ENCODE assay signal across 21 mouse cellular contexts in the genomic region with DNA sequence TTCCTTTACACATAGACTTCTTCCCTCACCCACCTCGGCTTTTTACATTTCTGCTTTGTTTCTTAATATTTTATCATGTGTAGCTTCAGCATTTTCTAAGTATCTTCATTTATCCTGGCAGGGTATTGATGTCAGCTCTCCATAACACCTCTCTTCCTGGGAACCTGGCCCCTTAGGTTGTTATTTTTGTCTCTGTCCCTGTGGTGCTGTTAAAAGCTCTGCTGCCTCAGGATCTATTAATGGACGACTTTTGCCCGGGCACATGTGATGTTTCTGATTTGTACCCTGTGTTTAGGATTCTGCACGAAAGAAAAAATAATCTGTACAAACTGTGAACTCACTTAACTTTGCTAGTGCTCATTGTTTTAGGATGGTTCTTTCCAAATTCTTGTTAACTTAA.
A peak's percentile ranks its signal among the peaks of the same experiment; 100 is the strongest.
DNase-seq lines count a peak whose midpoint lies in the region; ATAC-seq and TF ChIP-seq lines count a peak whose summit lies in the region.
"Had no signal": no experiment of that assay in that cellular context is flagged by ENCODE, and none has a peak within 500 bp of the region (broad histone marks: within the 10 kb centered on the region; RNA-seq: fewer than 3 reads in every experiment).

No protein-coding gene starts in this region.

- H3K27ac ChIP-seq in gastrocnemius, adult 2 months = no peak overlapping the region
- H3K27ac ChIP-seq in heart, embryonic 15.5 days = peak overlapping the region; percentile 33
- no peak overlapping the region for H3K27ac ChIP-seq in layer of hippocampus, adult 2 months
- H3K27ac ChIP-seq: embryonic facial prominence, embryonic 10.5 days; forebrain, embryonic 13.5 days; hindbrain, embryonic 12.5 days; hindbrain, postnatal 0 days had no signal

- intact Hi-C loops in gastrocnemius, adult 2 months (cut with DNase I) = no loop called here

- WGBS in heart, embryonic 15.5 days = 44% methylated on average over 4 of the region's 4 CpGs

- no peak for ATAC-seq in heart, embryonic 15.5 days (replicated peaks; ENCODE audit: insufficient number of reproducible peaks, insufficient read depth, low FRiP score, low read depth)
- ATAC-seq: CD4-positive, CD25-positive, alpha-beta regulatory T cell, adult 4 months; forebrain, embryonic 13.5 days; forebrain, postnatal 0 days; hindbrain, postnatal 0 days had no signal

- H3K27me3 ChIP-seq in heart, embryonic 15.5 days = no peaks in the 10 kb centered on the region
- H3K27me3 ChIP-seq: forebrain, embryonic 13.5 days; hindbrain, embryonic 12.5 days had no signal

- no peaks in the 10 kb centered on the region for H3K4me1 ChIP-seq in heart, embryonic 15.5 days (replicated peaks)
- H3K4me1 ChIP-seq: embryonic facial prominence, embryonic 10.5 days; forebrain, embryonic 13.5 days; hindbrain, embryonic 12.5 days had no signal

- peak; percentile 6 for DNase-seq in gastrocnemius, adult 18-20 months (ENCODE audit: low spot score)
- DNase-seq in gastrocnemius, adult 2 months = no peak
- DNase-seq in heart, adult 8-10 months (ENCODE audit: low spot score) = peak; percentile 11
- DNase-seq in heart, postnatal 4 days = no peak
- no peak for DNase-seq in thymus, postnatal 4 days
- no peak for DNase-seq in layer of hippocampus, adult 2 months (ENCODE audit: low spot score in 2 of 2)
- DNase-seq: adrenal gland, postnatal 14 days; B cell, adult 2 months; cerebellum, adult 2 months; cerebellum, postnatal 10 days; forebrain, postnatal 0 days; gastrocnemius, postnatal 36 days; kidney, adult 11 months; kidney, adult 9 months had no signal

- H3K4me3 ChIP-seq in gastrocnemius, adult 2 months = no peak overlapping the region
- no peak overlapping the region for H3K4me3 ChIP-seq in heart, embryonic 15.5 days
- no peak overlapping the region for H3K4me3 ChIP-seq in layer of hippocampus, adult 2 months
- H3K4me3 ChIP-seq: embryonic facial prominence, embryonic 10.5 days; forebrain, embryonic 13.5 days; hindbrain, embryonic 12.5 days had no signal

- TF ChIP-seq CTCF in gastrocnemius, adult 2 months (IDR thresholded peaks at IDR 0.05) = no peak
- TF ChIP-seq CTCF in layer of hippocampus, adult 2 months (conservative IDR thresholded peaks at IDR 0.05) = no peak

- H3K4me2 ChIP-seq in heart, embryonic 15.5 days = no peak overlapping the region
- H3K4me2 ChIP-seq: forebrain, embryonic 13.5 days; hindbrain, embryonic 12.5 days had no signal

- no peaks in the 10 kb centered on the region for H3K9me3 ChIP-seq in heart, embryonic 15.5 days (replicated peaks)
- H3K9me3 ChIP-seq: embryonic facial prominence, embryonic 10.5 days; forebrain, embryonic 13.5 days; G1E; hindbrain, embryonic 12.5 days had no signal

- no peaks in the 10 kb centered on the region for H3K36me3 ChIP-seq in heart, embryonic 15.5 days
- H3K36me3 ChIP-seq: embryonic facial prominence, embryonic 10.5 days; G1E; hindbrain, embryonic 12.5 days had no signal

- no peak overlapping the region for H3K9ac ChIP-seq in heart, embryonic 15.5 days
- H3K9ac ChIP-seq: forebrain, embryonic 13.5 days; forebrain, postnatal 0 days; hindbrain, embryonic 12.5 days had no signal

Comparison
In these comparisons a context has a peak if more than half of its experiments do, and no peak if none do; other contexts are left out.
1. DNase-seq: peak in gastrocnemius, adult 18-20 months (single experiment) and heart, adult 8-10 months (single experiment); none in gastrocnemius, adult 2 months (single experiment), heart, postnatal 4 days (single experiment), thymus, postnatal 4 days (single experiment) and layer of hippocampus, adult 2 months (0 of 2).